Comparison of ENCODE assay signal across 8 mouse cellular contexts in genomic region chr19:4838526-4839140, GRCm38 (mm10). TPM values are rescaled to one million over a fixed set of nuclear protein-coding genes. Genes with fewer than 3 reads are reported as not detected.
DNase-seq lines count a peak whose midpoint lies in the region; ATAC-seq and TF ChIP-seq lines count a peak whose summit lies in the region.

No protein-coding gene starts in this region.

- H3K79me2 ChIP-seq in macrophage (ENCODE audit: inconsistent target) = peaks cover 7% of the 10 kb centered on the region; the same call in 1 of the 2 replicates

- H3K27ac ChIP-seq in heart, embryonic 12.5 days (ENCODE audit: poor library complexity, severe bottlenecking) = no peak overlapping the region
- no peak overlapping the region for H3K27ac ChIP-seq in forebrain, embryonic 15.5 days (replicated peaks)
- H3K27ac ChIP-seq in macrophage = no peak overlapping the region

- peaks cover 36% of the 10 kb centered on the region for H3K27me3 ChIP-seq in heart, embryonic 12.5 days (replicated peaks)
- peaks cover 23% of the 10 kb centered on the region for H3K27me3 ChIP-seq in E14TG2a.4 (ENCODE audit: insufficient read depth, low read length)
- peaks cover 18% of the 10 kb centered on the region for H3K27me3 ChIP-seq in forebrain, embryonic 15.5 days

- no peak for DNase-seq in heart, adult 8-10 months (ENCODE audit: low spot score)
- DNase-seq in adrenal gland, postnatal 4 days (ENCODE audit: low spot score in 2 of 2) = no peak
- DNase-seq in embryo, embryonic 10 days (ENCODE audit: low spot score) = no peak
- DNase-seq in T-cell, adult 2 months (ENCODE audit: low spot score) = no peak

- H3K9me3 ChIP-seq in heart, embryonic 12.5 days (replicated peaks) = no peaks in the 10 kb centered on the region
- H3K9me3 ChIP-seq in E14TG2a.4 (ENCODE audit: low read length) = no peaks in the 10 kb centered on the region
- no peaks in the 10 kb centered on the region for H3K9me3 ChIP-seq in forebrain, embryonic 15.5 days

- 31% methylated on average over 10 of the region's 10 CpGs for WGBS in heart, embryonic 12.5 days
- WGBS in forebrain, embryonic 15.5 days = 37% methylated on average over 10 of the region's 10 CpGs
- 21% methylated on average over 10 of the region's 10 CpGs for WGBS in macrophage (ENCODE audit: missing documents)

- TF ChIP-seq CTCF in E14TG2a.4 (conservative IDR thresholded peaks at IDR 0.05; ENCODE audit: low read length) = no peak

- peak; percentile 47 for ATAC-seq in heart, embryonic 12.5 days (ENCODE audit: insufficient number of reproducible peaks, low FRiP score)
- ATAC-seq in forebrain, embryonic 15.5 days (replicated peaks) = peak; percentile 23; the same call in 1 of the 2 replicates

- H3K9ac ChIP-seq in heart, embryonic 12.5 days = peak overlapping the region; percentile 81
- H3K9ac ChIP-seq in forebrain, embryonic 15.5 days (replicated peaks) = peak overlapping the region; percentile 50

- H3K4me1 ChIP-seq in heart, embryonic 12.5 days (replicated peaks) = peaks cover 15% of the 10 kb centered on the region
- H3K4me1 ChIP-seq in E14TG2a.4 (replicated peaks; ENCODE audit: low read depth, low read length) = peaks cover 73% of the 10 kb centered on the region
- peaks cover 16% of the 10 kb centered on the region for H3K4me1 ChIP-seq in forebrain, embryonic 15.5 days

- H3K36me3 ChIP-seq in heart, embryonic 12.5 days = peaks cover 4% of the 10 kb centered on the region
- H3K36me3 ChIP-seq in E14TG2a.4 (ENCODE audit: insufficient read depth, low read length) (peaks cover 21% of the 10 kb centered on the region), macrophage (ENCODE audit: inconsistent target) (no peaks in the 10 kb centered on the region)
- no peaks in the 10 kb centered on the region for H3K36me3 ChIP-seq in forebrain, embryonic 15.5 days

- H3K4me2 ChIP-seq in heart, embryonic 12.5 days = peak overlapping the region; percentile 86
- H3K4me2 ChIP-seq in forebrain, embryonic 15.5 days (replicated peaks) = peak overlapping the region; percentile 84

- peak overlapping the region; percentile 54 for H3K4me3 ChIP-seq in heart, embryonic 12.5 days
- H3K4me3 ChIP-seq in E14TG2a.4 (replicated peaks; ENCODE audit: low read length) = peak overlapping the region; percentile 88
- peak overlapping the region; percentile 47 for H3K4me3 ChIP-seq in forebrain, embryonic 15.5 days
- H3K4me3 ChIP-seq in macrophage (ENCODE audit: inconsistent target) = peak overlapping the region; percentile 85

RNA-seq across cellular contexts. Expression of gene Ccs, which starts 0.5 kb away (rescaled TPM):
- 33.9 and 34.5 TPM in 2 replicates for polyA plus RNA-seq in heart, embryonic 12.5 days (2016; fragmentation: Nextera tagmentation; extraction: Ambion mirVana)
- 10 to 100 TPM; 22.2 to 32.1 (median 28.6) TPM for total RNA-seq in heart, adult 8-10 months (2022)
- polyA plus RNA-seq in forebrain, embryonic 15.5 days (2015; fragmentation: Nextera tagmentation; extraction: Ambion mirVana) = 36.9 and 39.6 TPM in 2 replicates
- total RNA-seq in macrophage (2018; cell fraction: chromatin; rRNA removed) = 100 to 1,000 TPM in 2 of 26 experiments, 10 to 100 TPM in 24; 13.2 to 120 (median 62.1) TPM
- total RNA-seq in macrophage (2018; cell fraction: cytosol; rRNA removed) = 10 to 100 TPM; 18.0 to 32.4 (median 22.2) TPM
- total RNA-seq in macrophage (2018; cell fraction: nucleus; rRNA removed) = 10 to 100 TPM in 25 of 26 experiments, 1 to 10 TPM in 1; 8.2 to 42.1 (median 23.8) TPM
- polyA plus RNA-seq in macrophage (2018) = 17.8 to 37.0 TPM (median 27.6 TPM) in 3 replicates
- total RNA-seq in adrenal gland, postnatal 4 days (2021) = 10 to 100 TPM; 87.5 to 98.7 TPM

RNA-seq across cellular contexts. Expression of gene Ccdc87, which starts 0.5 kb away (rescaled TPM):
- 0.05 TPM in 1 of 2 replicates, not detected in the other for polyA plus RNA-seq in heart, embryonic 12.5 days (2016; fragmentation: Nextera tagmentation; extraction: Ambion mirVana)
- total RNA-seq in heart, adult 8-10 months (2022) = under 1 TPM in 2 of 4 experiments, not detected in 2; 0.09 to 0.14 TPM
- polyA plus RNA-seq in forebrain, embryonic 15.5 days (2015; fragmentation: Nextera tagmentation; extraction: Ambion mirVana) = 0.41 and 0.74 TPM in 2 replicates
- total RNA-seq in macrophage (2018; cell fraction: chromatin; rRNA removed) = under 1 TPM in 1 of 26 experiments, not detected in 25; 0.23 TPM
- under 1 TPM in 19 of 26 experiments, not detected in 7; 0.04 to 0.13 (median 0.09) TPM for total RNA-seq in macrophage (2018; cell fraction: cytosol; rRNA removed)
- total RNA-seq in macrophage (2018; cell fraction: nucleus; rRNA removed) = under 1 TPM in 2 of 26 experiments, not detected in 24; 0.17 to 0.32 TPM
- polyA plus RNA-seq in macrophage (2018) = 0.07 to 0.10 TPM in 2 of 3 replicates, not detected in the other
- under 1 TPM in 1 of 2 experiments, not detected in 1; 0.17 TPM for total RNA-seq in adrenal gland, postnatal 4 days (2021)

RNA-seq across cellular contexts. Expression of gene Ctsf, which starts 16.3 kb away (rescaled TPM):
- 36.2 and 41.1 TPM in 2 replicates for polyA plus RNA-seq in heart, embryonic 12.5 days (2016; fragmentation: Nextera tagmentation; extraction: Ambion mirVana)
- 10 to 100 TPM; 77.7 to 86.2 (median 81.6) TPM for total RNA-seq in heart, adult 8-10 months (2022)
- polyA plus RNA-seq in forebrain, embryonic 15.5 days (2015; fragmentation: Nextera tagmentation; extraction: Ambion mirVana) = 56.8 and 61.7 TPM in 2 replicates
- total RNA-seq in macrophage (2018; cell fraction: chromatin; rRNA removed) = 10 to 100 TPM in 9 of 26 experiments, 1 to 10 TPM in 17; 1.1 to 36.7 (median 8.0) TPM
- total RNA-seq in macrophage (2018; cell fraction: cytosol; rRNA removed) = 10 to 100 TPM in 13 of 26 experiments, 1 to 10 TPM in 13; 3.2 to 16.9 (median 8.0) TPM
- 10 to 100 TPM in 11 of 26 experiments, 1 to 10 TPM in 15; 3.6 to 33.3 (median 9.5) TPM for total RNA-seq in macrophage (2018; cell fraction: nucleus; rRNA removed)
- polyA plus RNA-seq in macrophage (2018) = 5.4 to 22.4 TPM (median 9.6 TPM) in 3 replicates
- total RNA-seq in adrenal gland, postnatal 4 days (2021) = 100 to 1,000 TPM; 256 to 274 TPM

RNA-seq across cellular contexts. Expression of gene Rbm14, which starts 27.2 kb away (rescaled TPM):
- 59.8 and 64.5 TPM in 2 replicates for polyA plus RNA-seq in heart, embryonic 12.5 days (2016; fragmentation: Nextera tagmentation; extraction: Ambion mirVana)
- total RNA-seq in heart, adult 8-10 months (2022) = 10 to 100 TPM; 16.4 to 23.3 (median 17.3) TPM
- 81.4 and 84.6 TPM in 2 replicates for polyA plus RNA-seq in forebrain, embryonic 15.5 days (2015; fragmentation: Nextera tagmentation; extraction: Ambion mirVana)
- 10 to 100 TPM; 16.7 to 82.1 (median 48.5) TPM for total RNA-seq in macrophage (2018; cell fraction: chromatin; rRNA removed)
- total RNA-seq in macrophage (2018; cell fraction: cytosol; rRNA removed) = 10 to 100 TPM in 23 of 26 experiments, 1 to 10 TPM in 3; 9.2 to 20.8 (median 13.5) TPM
- total RNA-seq in macrophage (2018; cell fraction: nucleus; rRNA removed) = 10 to 100 TPM; 16.2 to 64.4 (median 31.4) TPM
- polyA plus RNA-seq in macrophage (2018) = 10.2 to 18.9 TPM (median 15.8 TPM) in 3 replicates
- total RNA-seq in adrenal gland, postnatal 4 days (2021) = 10 to 100 TPM; 55.8 to 57.7 TPM

RNA-seq across cellular contexts. Expression of gene Gm21992, which starts 27.2 kb away (rescaled TPM):
- 27.0 and 29.6 TPM in 2 replicates for polyA plus RNA-seq in heart, embryonic 12.5 days (2016; fragmentation: Nextera tagmentation; extraction: Ambion mirVana)
- 10 to 100 TPM; 10.8 to 23.0 (median 16.2) TPM for total RNA-seq in heart, adult 8-10 months (2022)
- polyA plus RNA-seq in forebrain, embryonic 15.5 days (2015; fragmentation: Nextera tagmentation; extraction: Ambion mirVana) = 31.3 and 43.7 TPM in 2 replicates
- 10 to 100 TPM in 24 of 26 experiments, 1 to 10 TPM in 2; 7.4 to 50.9 (median 32.4) TPM for total RNA-seq in macrophage (2018; cell fraction: chromatin; rRNA removed)
- 10 to 100 TPM in 4 of 26 experiments, 1 to 10 TPM in 22; 4.6 to 10.9 (median 7.4) TPM for total RNA-seq in macrophage (2018; cell fraction: cytosol; rRNA removed)
- total RNA-seq in macrophage (2018; cell fraction: nucleus; rRNA removed) = 10 to 100 TPM in 23 of 26 experiments, 1 to 10 TPM in 3; 6.0 to 41.4 (median 21.2) TPM
- polyA plus RNA-seq in macrophage (2018) = 1.3 to 5.1 TPM (median 3.4 TPM) in 3 replicates
- 10 to 100 TPM; 15.1 to 27.1 TPM for total RNA-seq in adrenal gland, postnatal 4 days (2021)
